Mouse (Mus musculus) G1E (cell line): ENCODE data around the gene Ankrd60.

Source experiments
- CTCF ChIP-seq: IDR thresholded peaks from 2 replicates; pipeline ENCODE4 v1.5.1; 2012; ENCODE audit warnings: low read depth, low read length, inconsistent platforms, mixed read lengths
- GATA1 ChIP-seq: IDR thresholded peaks from 2 replicates; pipeline ENCODE4 v1.6.1; 2012; ENCODE audit warnings: borderline replicate concordance, low read length, inconsistent platforms, mixed read lengths
- POLR2AphosphoS5 ChIP-seq: IDR thresholded peaks from 2 replicates; pipeline ENCODE4 v1.6.1; 2012; ENCODE audit warnings: low read depth, low read length, inconsistent platforms; ENCODE audit not compliant: insufficient replicate concordance
- TAL1 ChIP-seq: conservative IDR thresholded peaks from 2 replicates; pipeline ENCODE4 v1.6.1; 2012; ENCODE audit warnings: low read depth, low read length, inconsistent platforms, mixed read lengths

GRCm38 (mm10) chr2:173622173-173622601 lies 44.0 kb upstream of the Ankrd60 start:
- TF ChIP-seq CTCF: no peak
- TF ChIP-seq TAL1: no peak
- no peak for TF ChIP-seq GATA1
- TF ChIP-seq POLR2AphosphoS5: no peak
